Mouse (Mus musculus) retina, adult 2 months (tissue): Measurements from ENCODE around the gene Rnf2.
"Not testable (repeated sequence)": the region's sequence is repeated elsewhere in the genome, so short reads cannot be mapped to it uniquely, and the experiment has no call there.

Experiments used
- DNase-seq: peaks from one replicate; pipeline ENCODE4 v3.0.0-alpha.2; 2012; ENCODE audit warnings: low read depth, low spot score

Gene Rnf2

GRCm38 (mm10) chr1:151484754-151485153 lies 16.0 kb downstream of the Rnf2 start:
- no peak for DNase-seq

- no peak for DNase-seq
These were observed 17.2 kb downstream of the Rnf2 start for GRCm38 (mm10) chr1:151483568-151483967.

- no peak for DNase-seq
These were observed 18.3 kb downstream of the Rnf2 start for GRCm38 (mm10) chr1:151482497-151482896.

GRCm38 (mm10) chr1:151472386-151472785 lies 28.4 kb downstream of the Rnf2 start:
- DNase-seq: not testable (repeated sequence)

GRCm38 (mm10) chr1:151471429-151471828 lies 29.3 kb downstream of the Rnf2 start:
- DNase-seq: no peak

GRCm38 (mm10) chr1:151466571-151466970 lies 34.2 kb downstream of the Rnf2 start:
- DNase-seq: no peak

- no peak for DNase-seq
These were observed 35.8 kb downstream of the Rnf2 start for GRCm38 (mm10) chr1:151464914-151465313.

- DNase-seq: no peak
These were observed 39.5 kb downstream of the Rnf2 start for GRCm38 (mm10) chr1:151461265-151461664.

- DNase-seq: no peak
These were observed 43.7 kb downstream of the Rnf2 start for GRCm38 (mm10) chr1:151457087-151457486.

GRCm38 (mm10) chr1:151451946-151452345 lies 48.8 kb downstream of the Rnf2 start:
- DNase-seq: no peak

GRCm38 (mm10) chr1:151450851-151451250 lies 49.9 kb downstream of the Rnf2 start:
- DNase-seq: no peak

GRCm38 (mm10) chr1:151449866-151450265 lies 50.9 kb downstream of the Rnf2 start:
- DNase-seq: no peak

GRCm38 (mm10) chr1:151435431-151435830 lies 65.3 kb downstream of the Rnf2 start:
- no peak for DNase-seq

GRCm38 (mm10) chr1:151429316-151429715 lies 71.4 kb downstream of the Rnf2 start:
- DNase-seq: no peak

- DNase-seq: peak; percentile 93
These were observed 72.2 kb downstream of the Rnf2 start, which contains the start of the genes Swt1 and Trmt1l for GRCm38 (mm10) chr1:151428263-151429221. Swt1 (minus strand) TSS chr1:151428455. Trmt1l (plus strand) TSS chr1:151428542.

GRCm38 (mm10) chr1:151427888-151428262 lies 72.9 kb downstream of the Rnf2 start:
- no peak for DNase-seq

GRCm38 (mm10) chr1:151426947-151427600 lies 73.7 kb downstream of the Rnf2 start:
- no peak for DNase-seq

GRCm38 (mm10) chr1:151422178-151422577 lies 78.6 kb downstream of the Rnf2 start:
- DNase-seq: no peak

- DNase-seq: no peak
These were observed 90.9 kb downstream of the Rnf2 start for GRCm38 (mm10) chr1:151409827-151410226.
